8 mouse cellular contexts compared by ENCODE assay signal in genomic region chr6:140300470-140301145, GRCm38 (mm10).
DNase-seq lines count a peak whose midpoint lies in the region; ATAC-seq lines count a peak whose summit lies in the region.

No protein-coding gene starts in this region.

- ATAC-seq in megakaryocyte, adult 5-6 weeks (ENCODE audit: poor library complexity, severe bottlenecking) = no peak

- peak; percentile 13 to 73 for DNase-seq in left cerebral cortex, postnatal 10 days (ENCODE audit: extremely low spot score in 1 of 2, low spot score in 2 of 2)
- DNase-seq in left cerebral cortex, adult 18-20 months (ENCODE audit: low spot score in 2 of 2) = no peak
- DNase-seq in adrenal gland, postnatal 36 days = peak; percentile 72 to 83
- peak; percentile 66 to 69 for DNase-seq in heart, postnatal 14 days
- DNase-seq in kidney, postnatal 14 days = peak; percentile 95
- DNase-seq in lung, postnatal 4 days = peak; percentile 65 to 88
- DNase-seq in cerebellum, adult 9-11 months = no peak

- intact Hi-C loops in left cerebral cortex, postnatal 10 days (cut with DNase I) = no loop called here
- intact Hi-C loops in heart, postnatal 14 days (cut with DNase I) = no loop called here

Comparison
In these comparisons a context has a peak if more than half of its experiments do, and no peak if none do; other contexts are left out.
1. DNase-seq: peak in left cerebral cortex, postnatal 10 days (2 of 2), adrenal gland, postnatal 36 days (2 of 2), heart, postnatal 14 days (2 of 2), kidney, postnatal 14 days (single experiment) and lung, postnatal 4 days (2 of 2); none in left cerebral cortex, adult 18-20 months (0 of 2) and cerebellum, adult 9-11 months (single experiment).